Mouse (Mus musculus) CH12.LX (cell line): ENCODE measurements at regions not wholly inside any gene's neighbourhood (a gene's known extent, or its start where the extent isn't known, plus 50 kb on each side); places are given as distances from the start of the nearest gene placed in this dataset.

Experiments used
- DNase-seq: peaks from one replicate; pipeline ENCODE4 v3.0.0-alpha.2; 2013; ENCODE audit errors: extremely low read depth
- H3K27ac ChIP-seq: 2 replicates; pipeline ENCODE4 v1.5.1; 2012; ENCODE audit warnings: low read depth, mild to moderate bottlenecking, control low read depth, moderate library complexity; ENCODE audit not compliant: insufficient read depth
- H3K27me3 ChIP-seq: replicated peaks from 2 replicates; pipeline ENCODE3; 2012; ENCODE audit warnings: inconsistent platforms
- H3K36me3 ChIP-seq, 2 experiments: replicated peaks in 1 of 2; 2 replicates each; pipeline versions ENCODE3 to v1.6.1; 2012; ENCODE audit warnings: inconsistent platforms in 1 of 2, low read length in 1 of 2, mild to moderate bottlenecking in 1 of 2, mixed read lengths in 1 of 2, moderate library complexity in 1 of 2; ENCODE audit not compliant: control insufficient read depth in 1 of 2, insufficient read depth in 1 of 2
- H3K4me1 ChIP-seq, 2 experiments: 2 replicates each; pipeline ENCODE4 v1.6.1; 2012; ENCODE audit warnings: inconsistent platforms in 1 of 2, moderate library complexity in 1 of 2; ENCODE audit not compliant: insufficient read depth in 2 of 2, control insufficient read depth in 1 of 2
- H3K4me2 ChIP-seq: 2 replicates; pipeline ENCODE4 v1.6.1; 2012; ENCODE audit warnings: low read depth, mild to moderate bottlenecking, control low read depth; ENCODE audit not compliant: poor library complexity, insufficient read depth, severe bottlenecking
- H3K4me3 ChIP-seq, 3 experiments: fragments of 150-350 bp in 1 of 3; sonication (generic) in 1 of 3; replicated peaks in 1 of 3; 2 replicates each; pipeline versions ENCODE3 to v1.5.1; 2011 to 2012; ENCODE audit warnings: low read depth in 2 of 3, low read length in 2 of 3, mild to moderate bottlenecking in 2 of 3, moderate library complexity in 2 of 3, control low read depth in 1 of 3, improper control_type of control experiment in 1 of 3, inconsistent platforms in 1 of 3, mixed read lengths in 1 of 3; ENCODE audit not compliant: poor library complexity in 1 of 3
- H3K79me2 ChIP-seq: replicated peaks from 2 replicates; pipeline ENCODE4 v1.6.1; 2012; ENCODE audit warnings: mild to moderate bottlenecking, moderate library complexity; ENCODE audit not compliant: control insufficient read depth, poor library complexity, insufficient read depth, severe bottlenecking; ENCODE audit errors: extremely low read depth
- H3K9ac ChIP-seq: 2 replicates; pipeline ENCODE4 v1.6.1; 2012; ENCODE audit warnings: low read depth, mild to moderate bottlenecking, control low read depth, moderate library complexity; ENCODE audit not compliant: insufficient read depth
- H3K9me3 ChIP-seq: replicated peaks from 2 replicates; pipeline ENCODE3; 2012; ENCODE audit warnings: low read length, inconsistent platforms, mixed read lengths
- CHD2 ChIP-seq: IDR thresholded peaks from 2 replicates; pipeline ENCODE4 v1.6.1; 2011; ENCODE audit warnings: low read length, improper control_type of control experiment
- ELF1 ChIP-seq: IDR thresholded peaks from 2 replicates; pipeline ENCODE4 v1.6.1; 2014; ENCODE audit warnings: low read depth, mild to moderate bottlenecking, inconsistent platforms, low read length, improper control_type of control experiment
- GABPA ChIP-seq: IDR thresholded peaks from 2 replicates; pipeline ENCODE4 v1.6.1; 2012; ENCODE audit warnings: low read depth, low read length, improper control_type of control experiment, inconsistent platforms; ENCODE audit not compliant: insufficient replicate concordance
- HCFC1 ChIP-seq: IDR thresholded peaks from 2 replicates; pipeline ENCODE4 v1.6.1; 2012; ENCODE audit warnings: low read depth, mild to moderate bottlenecking, inconsistent platforms, low read length, improper control_type of control experiment
- JUND ChIP-seq: conservative IDR thresholded peaks from 2 replicates; pipeline ENCODE4 v1.6.1; 2011; ENCODE audit warnings: low read depth, low read length, improper control_type of control experiment
- MXI1 ChIP-seq: IDR thresholded peaks from 2 replicates; pipeline ENCODE4 v1.6.1; 2011; ENCODE audit warnings: mild to moderate bottlenecking, low read depth, low read length, improper control_type of control experiment
- POLR2A ChIP-seq: IDR thresholded peaks from 2 replicates; pipeline ENCODE4 v1.6.1; 2011; ENCODE audit warnings: low read depth, mild to moderate bottlenecking, improper control_type of control experiment, low read length
- POLR2AphosphoS2 ChIP-seq: IDR thresholded peaks from 2 replicates; pipeline ENCODE4 v1.6.1; 2011; ENCODE audit warnings: low read depth, low read length, improper control_type of control experiment
- RCOR1 ChIP-seq: conservative IDR thresholded peaks from 2 replicates; pipeline ENCODE4 v1.6.1; 2012; ENCODE audit warnings: low read depth, mild to moderate bottlenecking, inconsistent platforms, low read length, improper control_type of control experiment
- USF2 ChIP-seq: conservative IDR thresholded peaks from 2 replicates; pipeline ENCODE4 v1.6.1; 2011; ENCODE audit warnings: low read depth, low read length, improper control_type of control experiment
- ZNF384 ChIP-seq: IDR thresholded peaks from 2 replicates; pipeline ENCODE4 v1.6.1; 2012; ENCODE audit warnings: low read depth, low read length, improper control_type of control experiment, inconsistent platforms
- dilution Hi-C: fragments of 300-500 bp; cut with MboI; formaldehyde crosslinking; loops from 2 replicates; pipeline ENCODE4 v1.14.3; 2020; ENCODE audit warnings: low sequenced_read_pairs; ENCODE audit not compliant: extremely low pct_unique_long_range_greater_than_20kb, extremely low pct_ligation_motif_present
- in situ Hi-C: fragments of 300-500 bp; cut with MboI; formaldehyde crosslinking; loops from 3 replicates; pipeline ENCODE4 v1.14.3; 2019; ENCODE audit warnings: low sequenced_read_pairs, low pct_ligation_motif_present, low pct_unique_long_range_greater_than_20kb, mixed read lengths

DNA sequence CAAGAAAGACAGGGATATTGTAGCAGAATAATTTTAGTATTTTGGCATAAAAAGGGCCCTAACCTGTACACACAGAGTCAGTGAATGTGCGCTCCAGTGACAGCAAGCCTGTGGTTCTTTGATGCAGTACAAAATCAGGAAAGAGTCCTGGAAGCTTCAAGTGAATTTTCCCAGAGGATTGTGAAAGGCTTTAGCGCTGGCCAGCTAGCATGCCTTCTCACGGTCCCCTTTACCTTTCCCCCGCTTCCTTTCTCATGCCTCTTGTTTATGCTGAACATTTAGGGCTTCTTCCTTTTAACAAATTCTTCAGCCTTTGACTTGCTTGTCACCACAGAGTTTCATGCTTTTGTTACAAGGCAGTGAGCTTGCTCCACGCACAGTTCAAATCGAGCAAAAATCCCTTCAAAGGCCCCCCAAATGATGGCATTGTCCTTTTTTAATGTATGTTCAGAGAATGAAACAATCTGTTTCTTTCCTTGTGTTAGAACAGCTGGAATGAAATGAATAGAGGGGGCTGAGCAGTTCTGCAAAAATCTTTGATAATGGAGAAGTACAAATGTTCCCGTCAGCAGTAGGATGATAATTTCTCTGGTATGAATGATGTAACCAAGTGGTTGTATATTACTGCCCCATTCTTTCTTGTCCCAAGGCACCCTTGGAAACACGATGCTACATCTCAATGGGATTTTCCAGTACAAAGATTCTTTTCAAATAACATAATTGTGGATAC is 576.3 kb upstream of the Zeb2 start:
- no peak overlapping the region for H3K27ac ChIP-seq
- no peak for TF ChIP-seq HCFC1
- no peak for TF ChIP-seq POLR2AphosphoS2
- TF ChIP-seq, all 38 proteins: peak for 0
- Histone ChIP-seq H3K36me3 (no peaks in the 10 kb centered on the region), H3K79me2 (no peaks in the 10 kb centered on the region), H3K4me3 (no peak overlapping the region), H3K9me3 (no peaks in the 10 kb centered on the region), H3K4me1 (peaks cover 0 to 5% of the 10 kb centered on the region in 2 experiments; a peak in 1 of 4 replicates), H3K27me3 (no peaks in the 10 kb centered on the region), H3K9ac (no peak overlapping the region), H3K4me2 (no peak overlapping the region)
- dilution Hi-C loops (no loop called here), in situ Hi-C loops (no loop called here)
- DNase-seq, result no peak

GRCm38 (mm10) chr2:45692819-45693218 is 575.6 kb upstream of the Zeb2 start:
- in situ Hi-C loops (no loop called here), dilution Hi-C loops (no loop called here)
- Histone ChIP-seq H3K27ac (no peak overlapping the region), H3K9ac (no peak overlapping the region), H3K9me3 (no peaks in the 10 kb centered on the region), H3K79me2 (no peaks in the 10 kb centered on the region), H3K4me3 (no peak overlapping the region), H3K36me3 (no peaks in the 10 kb centered on the region), H3K4me1 (peaks cover 0 to 5% of the 10 kb centered on the region in 2 experiments; a peak in 1 of 4 replicates), H3K4me2 (no peak overlapping the region), H3K27me3 (no peaks in the 10 kb centered on the region)
- no peak for TF ChIP-seq GABPA
- TF ChIP-seq ZNF384, result no peak
- no peak for DNase-seq

- TF ChIP-seq POLR2A, result no peak
- TF ChIP-seq USF2, result no peak
- TF ChIP-seq GABPA, result no peak
- no peak for TF ChIP-seq ZNF384
- no peak for TF ChIP-seq MXI1
- no peak for TF ChIP-seq ELF1
- no peak for TF ChIP-seq RCOR1
- TF ChIP-seq CHD2, result no peak
- TF ChIP-seq JUND, result no peak
- no peak for TF ChIP-seq POLR2AphosphoS2
- Histone ChIP-seq H3K4me3 (no peak overlapping the region), H3K9ac (no peak overlapping the region), H3K4me1 (peaks cover 0 to 5% of the 10 kb centered on the region in 2 experiments; a peak in 1 of 4 replicates), H3K27ac (no peak overlapping the region), H3K36me3 (no peaks in the 10 kb centered on the region), H3K27me3 (no peaks in the 10 kb centered on the region), H3K79me2 (no peaks in the 10 kb centered on the region), H3K4me2 (no peak overlapping the region), H3K9me3 (no peaks in the 10 kb centered on the region)
- no peak for DNase-seq
- in situ Hi-C loops, result no loop called here
- dilution Hi-C loops, result no loop called here
These were observed 571.8 kb upstream of the Zeb2 start for GRCm38 (mm10) chr2:45688996-45689395.
